Mouse (Mus musculus) limb, embryonic 11.5 days (tissue): ENCODE measurements around the gene Adh5. TPM values are rescaled to one million over a fixed set of nuclear protein-coding genes. Genes with fewer than 3 reads are reported as not detected.

Experiments used
- ATAC-seq: fragments of 200-750 bp; cut with Nextera tagmentation; 2 replicates; pipeline ENCODE4 v1.8.0; 2017; ENCODE audit warnings: low read depth; ENCODE audit not compliant: insufficient number of reproducible peaks, low FRiP score, low TSS enrichment
- DNase-seq: peaks from one replicate; pipeline ENCODE4 v3.0.0-alpha.2; 2015; ENCODE audit warnings: low spot score
- H3K27ac ChIP-seq: fragments of 300-500 bp; sonication (generic); replicated peaks from 2 replicates; pipeline ENCODE4 v1.5.1; 2014; ENCODE audit warnings: low read depth, mild to moderate bottlenecking, low read length
- H3K27me3 ChIP-seq: fragments of 300-500 bp; sonication (generic); 2 replicates; pipeline ENCODE4 v1.6.1; 2014; ENCODE audit warnings: mild to moderate bottlenecking, low read length, mixed read lengths; ENCODE audit not compliant: control insufficient read depth, insufficient read depth
- H3K36me3 ChIP-seq: fragments of 300-500 bp; sonication (generic); 2 replicates; pipeline ENCODE4 v1.6.1; 2014; ENCODE audit warnings: mild to moderate bottlenecking, low read length, moderate library complexity, mixed read lengths; ENCODE audit not compliant: control insufficient read depth, insufficient read depth
- H3K4me1 ChIP-seq: fragments of 300-500 bp; sonication (generic); 2 replicates; pipeline ENCODE4 v1.6.1; 2014; ENCODE audit warnings: low read length, mixed read lengths; ENCODE audit not compliant: control insufficient read depth, insufficient read depth
- H3K4me2 ChIP-seq: fragments of 300-500 bp; sonication (generic); 2 replicates; pipeline ENCODE4 v1.6.1; 2014; ENCODE audit warnings: low read depth, mild to moderate bottlenecking, moderate library complexity; ENCODE audit not compliant: severe bottlenecking
- H3K4me3 ChIP-seq: fragments of 300-500 bp; sonication (generic); 2 replicates; pipeline ENCODE4 v1.5.1; 2014; ENCODE audit warnings: low read depth, low read length
- H3K9ac ChIP-seq: fragments of 300-500 bp; sonication (generic); 2 replicates; pipeline ENCODE4 v1.6.1; 2014; ENCODE audit warnings: mild to moderate bottlenecking, low read length
- H3K9me3 ChIP-seq: fragments of 300-500 bp; sonication (generic); 2 replicates; pipeline ENCODE4 v1.6.1; 2016; ENCODE audit warnings: low read length; ENCODE audit not compliant: control insufficient read depth
- WGBS: fragments of 180-500 bp; shearing (Covaris S2); extraction: QIAGEN DNeasy Blood & Tissue Kit; methylation state at CpG from one replicate; pipeline ENCODE4 v1.1.7; 2014; 5-methylcytosine and 5-hydroxymethylcytosine counted together
- polyA plus RNA-seq: library from polyadenylated mRNA; unstranded; fragments of >200 nt; fragmentation: Nextera tagmentation; extraction: Ambion mirVana; gene quantifications from 2 replicates; pipeline ENCODE4 v1.2.1, GENCODE M21; 2014

Adh5 gene
- polyA plus RNA-seq, 1 experiment from 2014 or later, result 243 TPM

GRCm38 (mm10) chr3:138448077-138448860 lies 5.4 kb downstream of the Adh5 start:
- no peak overlapping the region for H3K4me2 ChIP-seq
- 82% methylated on average over 12 of the region's 12 CpGs for WGBS
- no peak overlapping the region for H3K9ac ChIP-seq
- peaks cover 11% of the 10 kb centered on the region; the same call in 1 of the 2 replicates for H3K36me3 ChIP-seq
- H3K27ac ChIP-seq, result no peak overlapping the region
- ATAC-seq, result no peak
- H3K27me3 ChIP-seq, result no peaks in the 10 kb centered on the region
- DNase-seq, result no peak
- H3K9me3 ChIP-seq, result no peaks in the 10 kb centered on the region
- H3K4me1 ChIP-seq, result no peaks in the 10 kb centered on the region; the same call in 1 of the 2 replicates
- no peak overlapping the region for H3K4me3 ChIP-seq

- Histone ChIP-seq H3K9me3 (no peaks in the 10 kb centered on the region), H3K27ac (no peak overlapping the region), H3K27me3 (no peaks in the 10 kb centered on the region), H3K4me3 (no peak overlapping the region), H3K4me1 (no peaks in the 10 kb centered on the region; the same call in 1 of the 2 replicates), H3K9ac (no peak overlapping the region), H3K36me3 (peaks cover 15% of the 10 kb centered on the region; the same call in 1 of the 2 replicates), H3K4me2 (no peak overlapping the region)
- ATAC-seq, result no peak
- WGBS, result 87% methylated on average over 10 of the region's 10 CpGs
- no peak for DNase-seq
Measured at GRCm38 (mm10) chr3:138452169-138452568, 9.3 kb downstream of the Adh5 start.

- Histone ChIP-seq H3K27me3 (no peaks in the 10 kb centered on the region), H3K36me3 (peaks cover 20% of the 10 kb centered on the region; the same call in 1 of the 2 replicates), H3K4me3 (no peak overlapping the region), H3K4me1 (no peaks in the 10 kb centered on the region; the same call in 1 of the 2 replicates), H3K9ac (no peak overlapping the region), H3K4me2 (no peak overlapping the region), H3K27ac (no peak overlapping the region), H3K9me3 (no peaks in the 10 kb centered on the region)
- ATAC-seq, result no peak
- WGBS, result 94% methylated on average over 1 of the region's 1 CpGs
- DNase-seq, result no peak
Measured at GRCm38 (mm10) chr3:138454234-138454633, 11.3 kb downstream of the Adh5 start.

DNA sequence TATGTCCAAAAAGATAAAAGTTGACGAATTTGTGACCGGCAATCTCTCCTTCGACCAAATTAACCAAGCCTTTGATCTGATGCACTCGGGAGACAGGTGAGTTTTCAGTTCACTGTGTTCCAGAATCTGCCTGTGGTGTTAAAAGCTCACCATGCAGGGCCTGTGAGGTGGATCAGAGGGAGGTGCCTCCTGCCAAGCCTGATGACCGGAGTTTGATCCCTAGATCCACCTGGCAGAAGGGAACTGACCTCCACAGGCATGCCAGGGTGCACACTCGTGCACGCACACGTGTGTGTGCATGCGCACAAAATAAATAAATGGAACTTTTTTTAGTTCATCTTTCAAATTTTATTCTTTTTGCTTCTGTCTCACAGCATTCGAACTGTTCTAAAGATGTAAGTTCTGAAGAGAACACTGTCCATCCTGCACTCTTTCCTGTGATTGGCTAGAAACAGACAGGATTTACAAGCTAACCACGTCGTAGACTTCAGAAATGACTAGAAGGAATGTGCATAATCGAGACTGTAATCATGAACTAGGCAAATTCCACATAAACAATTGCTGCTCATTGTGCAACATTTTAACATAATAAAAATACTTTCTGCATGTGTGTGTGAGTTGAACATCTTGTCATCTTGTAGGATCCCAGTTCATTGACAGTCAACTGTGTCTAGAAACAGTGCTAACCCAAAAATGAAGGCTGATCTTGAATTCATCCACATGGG lies 12.0 kb downstream of the Adh5 start:
- no peak for DNase-seq
- Histone ChIP-seq H3K9me3 (no peaks in the 10 kb centered on the region), H3K9ac (no peak overlapping the region), H3K36me3 (peaks cover 23% of the 10 kb centered on the region; the same call in 1 of the 2 replicates), H3K27ac (no peak overlapping the region), H3K4me1 (no peaks in the 10 kb centered on the region), H3K4me3 (no peak overlapping the region), H3K4me2 (no peak overlapping the region), H3K27me3 (no peaks in the 10 kb centered on the region)
- no peak for ATAC-seq
- 90% methylated on average over 13 of the region's 13 CpGs for WGBS

DNA sequence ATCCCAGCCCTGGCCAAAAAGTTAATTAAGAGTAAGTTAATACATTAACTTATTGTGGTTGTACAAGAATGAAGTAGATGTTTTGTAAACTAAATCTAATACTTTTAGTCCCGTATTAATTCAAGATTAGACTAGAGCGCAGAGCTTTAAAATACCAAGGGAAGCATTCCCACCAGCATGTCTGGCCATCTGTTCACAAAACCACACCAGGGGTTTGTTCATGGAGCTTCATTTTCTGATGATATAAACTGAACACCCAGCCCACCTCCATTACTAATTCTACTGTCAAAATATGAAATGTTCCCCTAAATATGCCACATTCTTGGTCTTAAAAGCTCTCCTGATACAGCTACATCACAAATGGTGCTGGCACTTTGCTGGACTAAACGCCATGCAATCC lies 15.5 kb downstream of the Adh5 start:
- no peak for ATAC-seq

GRCm38 (mm10) chr3:138460260-138460659 lies 17.4 kb downstream of the Adh5 start:
- 89% methylated on average over 13 of the region's 13 CpGs for WGBS
- H3K4me3 ChIP-seq, result no peak overlapping the region
- H3K27ac ChIP-seq, result no peak overlapping the region
- H3K36me3 ChIP-seq, result peaks cover 23% of the 10 kb centered on the region; the same call in 1 of the 2 replicates
- no peak overlapping the region for H3K4me2 ChIP-seq
- H3K27me3 ChIP-seq, result no peaks in the 10 kb centered on the region
- H3K4me1 ChIP-seq, result no peaks in the 10 kb centered on the region
- H3K9me3 ChIP-seq, result no peaks in the 10 kb centered on the region
- H3K9ac ChIP-seq, result no peak overlapping the region
- ATAC-seq (no peak), DNase-seq (no peak)

More for the DNA sequence above, 15.5 kb downstream of the Adh5 start:
- 95% methylated on average over 3 of the region's 3 CpGs for WGBS
- no peak overlapping the region for H3K4me2 ChIP-seq
- no peak overlapping the region for H3K4me3 ChIP-seq
- no peaks in the 10 kb centered on the region for H3K4me1 ChIP-seq
- DNase-seq, result no peak
- no peaks in the 10 kb centered on the region for H3K9me3 ChIP-seq
- no peak overlapping the region for H3K27ac ChIP-seq
- peaks cover 21% of the 10 kb centered on the region; the same call in 1 of the 2 replicates for H3K36me3 ChIP-seq
- no peak overlapping the region for H3K9ac ChIP-seq
- H3K27me3 ChIP-seq, result no peaks in the 10 kb centered on the region

- Histone ChIP-seq H3K27me3 (no peaks in the 10 kb centered on the region), H3K27ac (no peak overlapping the region), H3K4me1 (no peaks in the 10 kb centered on the region), H3K36me3 (peaks cover 23% of the 10 kb centered on the region; the same call in 1 of the 2 replicates), H3K4me2 (no peak overlapping the region), H3K9ac (no peak overlapping the region), H3K9me3 (no peaks in the 10 kb centered on the region), H3K4me3 (no peak overlapping the region)
- ATAC-seq (no peak), DNase-seq (no peak)
- 92% methylated on average over 3 of the region's 3 CpGs for WGBS
Measured at GRCm38 (mm10) chr3:138461832-138462231, 18.9 kb downstream of the Adh5 start.

DNA sequence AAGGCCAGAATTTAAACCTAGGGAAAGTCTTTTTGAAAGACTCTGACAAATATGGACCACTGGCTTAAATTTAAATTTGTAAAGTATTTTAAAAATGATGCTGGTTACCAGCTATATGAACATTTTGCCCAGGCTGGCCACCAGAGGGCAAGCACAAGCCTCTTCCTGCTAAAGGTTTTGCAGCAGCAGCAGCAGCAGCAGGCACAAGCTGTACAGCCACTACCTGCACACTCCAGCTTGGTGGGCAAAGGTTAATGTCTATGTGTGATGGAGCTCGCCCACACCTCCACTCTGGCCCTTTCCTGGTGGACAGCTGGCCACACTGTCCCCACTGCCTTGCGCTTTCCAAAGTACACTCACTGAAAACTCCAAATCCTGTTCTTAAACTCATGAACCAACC lies 20.2 kb downstream of the Adh5 start:
- WGBS, result 75% methylated on average over 2 of the region's 2 CpGs
- no peaks in the 10 kb centered on the region for H3K9me3 ChIP-seq
- no peak overlapping the region for H3K4me3 ChIP-seq
- no peaks in the 10 kb centered on the region for H3K27me3 ChIP-seq
- H3K9ac ChIP-seq, result no peak overlapping the region
- no peak for ATAC-seq
- H3K4me2 ChIP-seq, result no peak overlapping the region
- no peaks in the 10 kb centered on the region for H3K4me1 ChIP-seq
- no peak overlapping the region for H3K27ac ChIP-seq
- DNase-seq, result peak; percentile 60
- H3K36me3 ChIP-seq, result peaks cover 20% of the 10 kb centered on the region; the same call in 1 of the 2 replicates
